Mouse (Mus musculus): Measurements from ENCODE around the gene Arl15.

- TF ChIP-seq GATA1 (IDR thresholded peaks at IDR 0.05; ENCODE audit: borderline replicate concordance, low read length), result no peak
- no peak for TF ChIP-seq FLI1 (IDR thresholded peaks at IDR 0.05; ENCODE audit: low read length)
Measured at GRCm38 (mm10) chr13:113799361-113799760, 5.1 kb downstream of the Arl15 start.
